Mouse (Mus musculus): ENCODE results near the gene Sox15. TPM values are rescaled to one million over a fixed set of nuclear protein-coding genes. Genes with fewer than 3 reads are reported as not detected.

Gene Sox15
- polyA plus RNA-seq, 1 experiment from 2014 or later: not detected

GRCm38 (mm10) chr11:69656617-69657461, 1.7 kb downstream of the Sox15 start:
- H3K9ac ChIP-seq (ENCODE audit: low read length): no peak overlapping the region

DNA sequence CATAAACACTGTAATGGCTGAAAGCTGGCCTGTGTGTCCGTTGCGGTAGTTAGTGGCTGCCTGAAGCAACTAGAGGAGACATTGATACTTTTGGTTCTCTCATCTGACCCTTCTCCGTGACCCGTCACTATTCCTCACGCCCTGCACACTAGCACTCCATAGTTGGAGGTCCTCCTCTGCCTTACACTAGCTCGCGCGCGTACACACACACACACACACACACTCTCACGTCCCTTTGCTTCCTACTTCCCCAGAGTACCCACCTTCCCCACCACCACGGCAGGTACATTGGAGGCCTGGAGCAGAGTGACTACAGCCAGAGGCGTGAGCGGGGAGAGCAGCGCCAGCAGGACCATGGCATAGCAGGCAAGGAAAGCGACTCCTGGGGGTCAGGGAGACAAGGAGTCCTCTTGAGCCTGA, 2.4 kb downstream of the Sox15 start:
- WGBS: 81% methylated on average over 15 of the region's 15 CpGs
- Histone ChIP-seq H3K4me1 (ENCODE audit: control insufficient read depth, insufficient read depth, low read length) (peaks cover 12% of the 10 kb centered on the region), H3K9ac (ENCODE audit: low read length) (no peak overlapping the region), H3K27ac (ENCODE audit: low read length) (no peak overlapping the region), H3K4me3 (ENCODE audit: low read length) (no peak overlapping the region), H3K27me3 (ENCODE audit: control insufficient read depth, insufficient read depth, low read length) (no peaks in the 10 kb centered on the region), H3K36me3 (ENCODE audit: control insufficient read depth, insufficient read depth) (peaks cover 32% of the 10 kb centered on the region), H3K9me3 (replicated peaks; ENCODE audit: control insufficient read depth, low read length) (no peaks in the 10 kb centered on the region), H3K4me2 (ENCODE audit: low read depth, low read length) (no peak overlapping the region)
- ATAC-seq (replicated peaks; ENCODE audit: extremely low read depth, insufficient read depth, low FRiP score): no peak

More at GRCm38 (mm10) chr11:69656617-69657461, 1.7 kb downstream of the Sox15 start:
- H3K27me3 ChIP-seq (ENCODE audit: control insufficient read depth, insufficient read depth, low read length): no peaks in the 10 kb centered on the region
- no peak overlapping the region for H3K27ac ChIP-seq (ENCODE audit: low read length)
- no peak for ATAC-seq (replicated peaks; ENCODE audit: extremely low read depth, insufficient read depth, low FRiP score)
- no peaks in the 10 kb centered on the region for H3K9me3 ChIP-seq (replicated peaks; ENCODE audit: control insufficient read depth, low read length)
- H3K4me3 ChIP-seq (ENCODE audit: low read length): no peak overlapping the region
- peaks cover 12% of the 10 kb centered on the region for H3K4me1 ChIP-seq (ENCODE audit: control insufficient read depth, insufficient read depth, low read length)
- no peak overlapping the region for H3K4me2 ChIP-seq (ENCODE audit: low read depth, low read length)
- H3K36me3 ChIP-seq (ENCODE audit: control insufficient read depth, insufficient read depth): peaks cover 38% of the 10 kb centered on the region
- WGBS: 74% methylated on average over 10 of the region's 10 CpGs

- Histone ChIP-seq H3K9ac (ENCODE audit: low read length) (peak overlapping the region; percentile 76), H3K27me3 (ENCODE audit: control insufficient read depth, insufficient read depth, low read length) (no peaks in the 10 kb centered on the region), H3K9me3 (replicated peaks; ENCODE audit: control insufficient read depth, low read length) (no peaks in the 10 kb centered on the region), H3K27ac (ENCODE audit: low read length) (peak overlapping the region; percentile 98), H3K4me3 (ENCODE audit: low read length) (peak overlapping the region; percentile 75), H3K4me1 (ENCODE audit: control insufficient read depth, insufficient read depth, low read length) (peaks cover 15% of the 10 kb centered on the region), H3K4me2 (ENCODE audit: low read depth, low read length) (peak overlapping the region; percentile 76), H3K36me3 (ENCODE audit: control insufficient read depth, insufficient read depth) (peaks cover 38% of the 10 kb centered on the region)
- ATAC-seq (replicated peaks; ENCODE audit: extremely low read depth, insufficient read depth, low FRiP score): no peak
- 62% methylated on average over 3 of the region's 3 CpGs for WGBS
These were observed 6.2 kb downstream of the Sox15 start for GRCm38 (mm10) chr11:69661221-69661881.

DNA sequence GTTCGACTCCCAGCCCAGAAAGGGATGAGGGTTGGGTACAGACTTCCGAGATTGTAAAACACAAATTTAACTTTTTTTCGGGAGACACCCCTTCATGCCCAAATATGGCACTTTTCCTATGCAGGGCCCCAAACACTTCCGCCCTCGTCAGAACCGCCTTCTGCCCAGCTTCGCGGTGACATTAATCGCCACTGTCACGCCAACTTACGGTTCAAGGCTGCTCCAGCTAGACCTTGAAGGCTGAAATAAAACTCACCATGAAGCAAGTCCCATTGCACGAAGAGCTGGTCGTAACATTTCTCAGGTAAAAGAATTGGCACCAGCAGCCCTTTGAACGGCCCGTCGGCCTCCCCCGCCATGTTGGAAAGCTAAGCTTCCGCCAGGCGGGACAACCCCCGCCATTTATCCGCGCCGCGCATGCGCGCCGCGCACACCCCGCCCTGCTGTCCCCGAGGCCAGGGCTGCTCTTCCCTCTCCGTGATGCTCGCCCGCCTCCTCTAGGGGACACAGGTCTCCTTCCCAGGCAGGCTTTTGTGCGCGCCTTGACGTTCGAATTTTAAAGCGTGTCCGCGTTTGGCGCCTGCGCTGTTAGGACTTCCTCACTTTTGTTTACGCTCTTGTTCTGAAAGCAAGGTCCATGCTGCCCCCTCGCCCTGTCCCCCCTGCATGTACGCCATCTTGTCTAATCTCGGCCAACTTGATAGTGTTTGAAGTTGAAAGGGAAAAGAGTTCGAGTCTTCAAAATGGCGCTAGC, 7.3 kb downstream of the Sox15 start, which contains the start of gene Mpdu1:
TSS of gene Mpdu1 (minus strand) at position 430 of the 754 bp plus-strand sequence.
- peak; percentile 96 for ATAC-seq (replicated peaks; ENCODE audit: extremely low read depth, insufficient read depth, low FRiP score)

GRCm38 (mm10) chr11:69662967-69663671, 8.0 kb downstream of the Sox15 start:
- Histone ChIP-seq H3K4me2 (ENCODE audit: low read depth, low read length) (peak overlapping the region; percentile 76), H3K36me3 (ENCODE audit: control insufficient read depth, insufficient read depth) (peaks cover 36% of the 10 kb centered on the region), H3K4me1 (ENCODE audit: control insufficient read depth, insufficient read depth, low read length) (peaks cover 15% of the 10 kb centered on the region), H3K9ac (ENCODE audit: low read length) (peak overlapping the region; percentile 76), H3K4me3 (ENCODE audit: low read length) (peak overlapping the region; percentile 75), H3K9me3 (replicated peaks; ENCODE audit: control insufficient read depth, low read length) (no peaks in the 10 kb centered on the region), H3K27me3 (ENCODE audit: control insufficient read depth, insufficient read depth, low read length) (no peaks in the 10 kb centered on the region), H3K27ac (ENCODE audit: low read length) (peak overlapping the region; percentile 98)
- no peak for ATAC-seq (replicated peaks; ENCODE audit: extremely low read depth, insufficient read depth, low FRiP score)
- 64% methylated on average over 13 of the region's 13 CpGs for WGBS

More for the DNA sequence above, 7.3 kb downstream of the Sox15 start, which contains the start of gene Mpdu1:
- Histone ChIP-seq H3K9ac (ENCODE audit: low read length) (peak within 1 kb of the TSS; percentile 76), H3K9me3 (replicated peaks; ENCODE audit: control insufficient read depth, low read length) (no peaks in the 10 kb centered on the region), H3K4me1 (ENCODE audit: control insufficient read depth, insufficient read depth, low read length) (peaks cover 15% of the 10 kb centered on the region), H3K4me3 (ENCODE audit: low read length) (peak within 1 kb of the TSS; percentile 75), H3K27ac (ENCODE audit: low read length) (peak within 1 kb of the TSS; percentile 98), H3K27me3 (ENCODE audit: control insufficient read depth, insufficient read depth, low read length) (no peaks in the 10 kb centered on the region), H3K36me3 (ENCODE audit: control insufficient read depth, insufficient read depth) (peaks cover 36% of the 10 kb centered on the region), H3K4me2 (ENCODE audit: low read depth, low read length) (peak within 1 kb of the TSS; percentile 76)
- WGBS: under 1% methylated on average over 48 of the region's 48 CpGs

GRCm38 (mm10) chr11:69663795-69664194, 8.7 kb downstream of the Sox15 start:
- peak overlapping the region; percentile 98; the same call in 1 of the 2 replicates for H3K27ac ChIP-seq (ENCODE audit: low read length)
- WGBS: 77% methylated on average over 6 of the region's 6 CpGs
- H3K27me3 ChIP-seq (ENCODE audit: control insufficient read depth, insufficient read depth, low read length): no peaks in the 10 kb centered on the region
- H3K4me1 ChIP-seq (ENCODE audit: control insufficient read depth, insufficient read depth, low read length): peaks cover 15% of the 10 kb centered on the region
- peaks cover 36% of the 10 kb centered on the region for H3K36me3 ChIP-seq (ENCODE audit: control insufficient read depth, insufficient read depth)
- no peak overlapping the region for H3K9ac ChIP-seq (ENCODE audit: low read length)
- H3K4me3 ChIP-seq (ENCODE audit: low read length): no peak overlapping the region
- no peak for ATAC-seq (replicated peaks; ENCODE audit: extremely low read depth, insufficient read depth, low FRiP score)
- no peaks in the 10 kb centered on the region for H3K9me3 ChIP-seq (replicated peaks; ENCODE audit: control insufficient read depth, low read length)
- H3K4me2 ChIP-seq (ENCODE audit: low read depth, low read length): no peak overlapping the region

DNA sequence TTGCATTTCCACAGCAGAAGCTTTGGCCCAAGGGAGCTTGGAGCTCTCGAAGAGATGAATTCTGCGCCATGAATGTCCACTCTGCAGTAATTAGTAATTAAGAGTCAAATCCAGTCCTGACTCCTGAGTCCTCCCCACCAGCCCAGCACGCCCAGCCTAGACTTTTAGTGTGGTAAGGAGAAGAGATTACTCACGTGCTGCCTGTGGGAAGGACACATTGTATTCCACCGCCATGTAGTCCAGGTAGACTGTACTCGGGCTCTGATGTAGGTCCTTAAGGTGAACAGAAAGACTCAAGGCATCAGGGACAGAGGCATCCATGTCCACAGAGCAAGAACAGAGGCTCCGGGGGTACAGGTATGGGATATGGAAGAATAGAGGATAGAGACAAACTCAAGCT, 9.7 kb downstream of the Sox15 start:
- Histone ChIP-seq H3K36me3 (ENCODE audit: control insufficient read depth, insufficient read depth) (peaks cover 43% of the 10 kb centered on the region), H3K9ac (ENCODE audit: low read length) (no peak overlapping the region), H3K9me3 (replicated peaks; ENCODE audit: control insufficient read depth, low read length) (no peaks in the 10 kb centered on the region), H3K27ac (ENCODE audit: low read length) (no peak overlapping the region), H3K27me3 (ENCODE audit: control insufficient read depth, insufficient read depth, low read length) (no peaks in the 10 kb centered on the region), H3K4me3 (ENCODE audit: low read length) (no peak overlapping the region), H3K4me1 (ENCODE audit: control insufficient read depth, insufficient read depth, low read length) (peaks cover 24% of the 10 kb centered on the region), H3K4me2 (ENCODE audit: low read depth, low read length) (no peak overlapping the region)
- WGBS: 91% methylated on average over 7 of the region's 7 CpGs
- ATAC-seq (replicated peaks; ENCODE audit: extremely low read depth, insufficient read depth, low FRiP score): no peak

DNA sequence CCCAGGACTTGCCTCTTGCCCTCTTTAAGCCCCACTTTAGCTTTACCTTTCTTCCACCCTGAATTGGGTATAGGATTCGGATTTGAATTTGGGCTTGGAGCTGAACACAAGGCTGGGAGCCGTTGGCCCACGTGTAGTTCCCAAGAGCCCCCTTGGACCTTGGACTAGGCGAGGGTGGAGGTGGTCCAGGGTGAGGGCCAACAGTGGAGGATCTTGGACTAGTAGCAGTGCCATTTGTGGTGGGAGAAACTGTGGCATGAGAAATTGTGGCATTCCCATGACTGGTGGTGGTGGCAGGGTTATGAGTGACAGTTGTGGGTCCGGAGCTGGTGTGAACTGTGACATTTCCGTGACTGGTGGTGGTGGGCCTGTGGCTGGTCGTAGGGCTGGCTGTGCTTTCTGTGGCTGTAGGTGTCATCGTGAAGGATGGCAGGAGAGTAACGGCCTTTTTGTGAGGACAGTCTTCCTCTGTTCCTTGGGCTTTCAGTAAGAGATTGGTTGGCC, 10.4 kb downstream of the Sox15 start:
- Histone ChIP-seq H3K4me1 (ENCODE audit: control insufficient read depth, insufficient read depth, low read length) (peaks cover 30% of the 10 kb centered on the region), H3K9ac (ENCODE audit: low read length) (no peak overlapping the region), H3K4me2 (ENCODE audit: low read depth, low read length) (no peak overlapping the region), H3K27ac (ENCODE audit: low read length) (peak overlapping the region; percentile 23; the same call in 1 of the 2 replicates), H3K27me3 (ENCODE audit: control insufficient read depth, insufficient read depth, low read length) (no peaks in the 10 kb centered on the region), H3K36me3 (ENCODE audit: control insufficient read depth, insufficient read depth) (peaks cover 49% of the 10 kb centered on the region), H3K9me3 (replicated peaks; ENCODE audit: control insufficient read depth, low read length) (no peaks in the 10 kb centered on the region), H3K4me3 (ENCODE audit: low read length) (no peak overlapping the region)
- 64% methylated on average over 9 of the region's 9 CpGs for WGBS
- ATAC-seq (replicated peaks; ENCODE audit: extremely low read depth, insufficient read depth, low FRiP score): no peak
